Mouse (Mus musculus): Measurements from ENCODE around the gene Zfp148.
A peak's percentile ranks its signal among the peaks of the same experiment; 100 is the strongest.
"Not testable (repeated sequence)": the region's sequence is repeated elsewhere in the genome, so short reads cannot be mapped to it uniquely, and the experiment has no call there.

Zfp148 gene

DNA sequence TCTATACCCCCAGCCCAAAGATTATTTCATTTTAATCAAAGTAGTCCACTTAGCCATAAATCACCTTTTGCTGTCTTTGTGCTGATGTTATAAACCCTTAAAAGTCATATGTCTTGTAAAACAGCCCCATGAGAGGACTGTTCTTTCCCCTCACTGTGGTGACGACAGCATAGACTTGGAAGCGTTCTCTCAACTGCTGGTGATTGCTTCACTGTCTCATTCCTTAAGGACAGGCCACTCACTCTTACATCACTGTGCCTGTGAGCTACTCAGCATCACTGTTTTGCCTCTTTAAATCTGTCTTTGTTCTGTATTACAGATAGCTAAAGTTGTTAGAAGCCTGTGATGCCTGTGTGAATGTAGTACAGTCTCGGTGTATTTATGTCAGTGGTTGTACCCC is 80.8 kb downstream of the Zfp148 start:
- DNase-seq (ENCODE audit: low spot score in 2 of 2): no peak

DNA sequence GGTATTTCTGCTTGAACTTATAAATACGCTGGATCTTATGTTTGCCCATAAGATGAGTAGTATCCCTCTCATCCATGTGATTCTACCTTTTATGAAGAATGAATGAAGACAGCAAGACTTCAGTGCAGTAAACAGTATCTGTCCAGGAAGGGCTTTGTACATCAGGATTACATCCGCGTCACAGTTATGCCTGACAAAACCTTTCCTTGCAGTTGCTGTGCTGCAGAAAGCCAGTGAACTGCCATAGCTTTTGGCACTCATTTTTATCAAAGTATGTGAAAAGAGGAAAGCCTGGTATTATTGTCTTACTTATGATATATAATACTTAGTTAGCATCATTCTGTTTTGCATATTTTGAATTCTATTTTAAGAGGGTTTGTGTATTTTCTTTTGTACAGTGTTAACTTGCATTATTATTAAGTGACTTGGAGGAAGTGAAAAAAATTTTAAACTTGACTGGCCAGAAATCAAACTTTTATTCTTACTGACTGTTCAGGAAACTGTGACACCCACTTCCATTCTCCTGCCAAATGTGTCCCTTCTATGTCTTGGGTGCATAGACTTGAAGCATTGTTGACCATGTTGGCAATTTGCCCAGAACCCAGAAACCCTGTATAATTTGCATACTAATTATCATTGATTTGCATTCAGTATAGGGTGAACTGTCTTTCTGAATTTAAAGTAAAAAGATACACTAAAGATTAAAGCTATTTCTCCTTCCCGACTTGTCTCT is 84.0 kb downstream of the Zfp148 start:
- no peak for DNase-seq (ENCODE audit: low spot score in 2 of 2)

DNA sequence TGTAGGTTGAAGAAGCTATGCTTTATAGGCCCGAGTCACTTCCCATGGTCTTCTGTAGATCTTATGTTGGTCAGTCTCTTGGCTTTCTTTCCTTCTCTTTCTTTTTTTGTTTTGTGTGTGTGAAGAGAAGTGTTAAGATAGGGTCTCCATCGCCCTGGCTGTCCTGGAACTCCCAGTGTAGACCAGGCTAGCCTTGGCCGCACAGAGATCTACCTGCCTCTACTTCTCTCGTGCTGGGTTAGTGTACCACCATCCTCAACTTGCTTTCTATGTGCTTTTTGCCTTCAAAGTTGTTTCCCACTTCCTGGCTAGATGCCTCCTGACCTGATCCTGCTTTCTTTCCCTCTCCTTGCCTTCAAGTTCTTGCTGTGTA is 84.6 kb downstream of the Zfp148 start:
- DNase-seq (ENCODE audit: low spot score in 2 of 2): no peak

DNA sequence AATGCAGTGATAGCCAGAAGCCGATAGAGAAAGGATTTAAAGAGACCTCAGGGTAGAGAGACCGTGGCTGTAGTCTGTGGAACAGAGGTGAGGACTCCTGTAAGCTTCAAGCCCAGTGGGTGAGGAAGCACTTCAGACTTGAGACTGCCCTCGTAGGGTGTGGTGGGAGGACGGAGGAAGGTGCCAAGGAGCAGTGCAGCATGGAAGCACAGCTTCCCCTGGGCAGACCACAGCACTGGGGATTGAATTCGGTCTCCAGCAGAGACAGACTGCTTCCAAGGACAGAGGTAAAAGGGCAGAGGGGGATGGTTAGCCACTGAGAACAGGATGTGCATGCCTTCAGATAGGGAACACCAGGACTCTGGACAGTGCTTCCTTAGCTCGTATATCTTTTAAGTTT is 86.8 kb downstream of the Zfp148 start:
- DNase-seq (ENCODE audit: low spot score in 2 of 2): no peak

DNA sequence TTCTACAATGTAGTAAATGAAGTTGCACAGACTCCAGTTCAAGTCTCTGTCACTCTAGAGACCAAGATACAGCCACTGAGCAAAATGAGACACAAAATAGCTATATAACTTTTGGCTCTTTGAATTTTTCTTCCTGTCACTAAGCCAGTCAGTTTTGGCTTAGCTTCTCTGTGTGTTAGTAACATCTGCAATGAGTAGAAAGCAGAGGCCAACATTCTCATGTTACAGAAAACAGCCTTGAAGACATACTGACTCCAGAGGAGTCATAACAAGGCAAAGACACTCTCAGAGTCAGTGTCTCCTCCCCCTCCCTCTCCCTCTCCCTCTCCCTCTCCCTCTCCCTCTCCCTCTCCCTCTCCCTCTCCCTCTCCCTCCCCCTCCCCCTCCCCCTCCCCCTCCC is 89.3 kb downstream of the Zfp148 start:
- no peak for DNase-seq (ENCODE audit: low spot score in 2 of 2)

DNA sequence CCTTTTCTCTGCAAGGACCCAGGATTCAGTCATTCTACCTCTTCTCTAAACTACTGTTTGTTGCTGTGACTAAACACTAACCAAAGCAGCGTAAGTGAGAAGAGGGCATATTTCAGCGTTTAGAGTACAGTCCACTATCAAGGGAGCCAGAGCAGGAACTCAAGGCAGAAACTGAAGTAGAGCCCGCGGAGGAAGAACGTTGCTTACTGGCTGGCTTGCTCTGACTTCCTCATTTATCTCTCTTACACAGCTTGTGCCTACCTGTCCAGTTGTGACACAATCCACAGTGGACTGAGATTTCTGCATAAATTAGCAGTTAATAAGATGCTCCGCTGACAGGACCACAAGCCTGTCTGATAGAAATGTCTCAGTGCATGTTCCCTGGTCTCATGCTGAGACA is 93.7 kb downstream of the Zfp148 start:
- no peak for DNase-seq (ENCODE audit: low spot score in 2 of 2)

DNA sequence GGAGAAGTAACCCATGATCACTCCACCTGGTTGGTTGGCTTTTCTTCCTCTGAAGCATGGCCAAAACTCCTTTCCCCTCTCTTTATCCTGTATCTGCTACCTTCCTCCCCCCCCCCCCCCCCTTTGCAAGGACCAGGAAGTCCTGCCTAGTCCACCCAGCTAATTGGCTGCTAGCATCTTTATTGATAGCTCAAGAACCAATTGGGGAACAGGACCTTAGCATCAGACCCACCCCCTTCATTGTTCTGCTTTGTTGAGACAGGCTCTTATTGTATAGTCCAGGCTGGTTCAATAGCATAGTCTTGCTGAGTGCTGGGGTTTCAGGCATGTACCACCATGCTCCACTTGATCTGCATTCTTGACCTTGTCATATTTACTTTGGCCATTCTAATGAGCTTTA is 99.3 kb downstream of the Zfp148 start:
- DNase-seq (ENCODE audit: low spot score in 2 of 2): no peak

DNA sequence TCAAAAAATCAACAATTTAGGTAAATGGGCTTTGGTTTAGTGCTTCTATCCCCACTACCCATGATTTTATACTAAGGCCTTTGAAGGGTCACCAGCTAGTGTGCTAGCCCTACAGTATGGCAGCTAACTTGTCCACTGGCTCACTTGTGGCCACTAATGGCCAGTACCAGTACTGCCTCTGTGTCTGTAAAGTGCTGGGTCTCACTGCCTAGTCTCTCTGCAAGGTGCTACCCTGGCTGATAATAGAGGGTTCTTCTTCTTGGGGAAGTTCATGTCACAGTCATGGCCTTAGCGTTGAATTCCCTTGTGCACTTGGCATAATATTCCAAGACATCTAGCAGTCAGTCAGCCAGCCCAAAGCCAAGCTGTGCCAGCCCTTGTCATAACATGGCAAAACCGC is 100.5 kb downstream of the Zfp148 start:
- peak in 1 of 2 experiments; percentile 13 for DNase-seq (ENCODE audit: low spot score in 2 of 2)

DNA sequence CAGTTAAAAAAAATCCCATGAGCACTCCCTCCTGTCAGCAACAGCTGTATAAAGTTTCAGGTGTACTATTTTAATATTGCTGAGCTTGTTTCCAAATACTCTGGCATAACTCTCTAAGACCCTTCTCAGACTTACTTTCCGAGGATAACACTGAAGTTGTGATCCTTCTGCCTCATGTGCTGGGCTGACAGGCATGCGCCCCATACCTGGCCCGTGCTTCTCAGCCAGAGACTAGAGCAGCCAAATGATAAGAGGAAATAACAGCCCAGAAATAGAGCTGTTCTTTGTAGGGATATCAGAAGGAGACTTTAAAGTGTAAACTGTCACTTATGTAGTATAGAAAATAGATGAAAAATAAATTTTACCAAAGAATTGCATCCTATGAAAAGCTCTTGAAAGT is 101.7 kb downstream of the Zfp148 start:
- no peak for DNase-seq (ENCODE audit: low spot score in 2 of 2)

DNA sequence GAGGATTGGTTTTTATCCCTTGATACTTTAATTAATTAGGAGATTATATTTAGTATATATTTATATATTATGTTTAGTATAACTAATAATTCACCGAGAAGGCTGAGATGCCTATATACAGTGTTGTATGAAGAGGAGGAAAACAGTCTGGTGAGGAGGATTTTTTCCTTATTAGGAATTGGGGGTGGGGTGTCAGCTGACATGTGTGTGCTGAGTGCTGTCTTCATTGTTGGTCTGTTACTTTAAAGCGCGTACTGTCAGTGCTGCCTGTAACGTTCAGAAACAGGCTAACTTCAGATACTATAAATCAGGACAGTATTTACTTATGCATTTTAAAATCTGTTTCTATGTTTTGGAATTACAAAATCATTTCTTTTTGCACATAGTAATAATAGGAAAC is 107.1 kb downstream of the Zfp148 start:
- DNase-seq (ENCODE audit: low spot score in 2 of 2): no peak

DNA sequence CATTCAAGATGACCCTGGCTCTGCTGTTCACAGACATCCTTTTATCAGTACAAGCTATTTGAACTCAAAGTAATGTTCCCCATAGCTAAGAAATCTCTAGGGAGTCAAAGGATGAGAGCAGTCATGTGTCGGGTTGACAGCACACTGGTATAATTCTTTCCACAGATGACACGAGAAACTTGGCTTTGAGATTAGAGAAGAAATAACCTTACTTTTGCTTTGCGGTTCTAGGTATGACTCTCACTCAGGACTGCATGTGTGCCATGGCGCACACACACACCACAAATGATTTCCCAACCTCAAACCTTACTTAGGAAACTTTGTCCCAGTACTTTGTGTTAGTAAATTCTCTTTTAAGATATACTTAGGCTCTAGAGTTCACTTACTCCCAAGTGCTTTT is 113.7 kb downstream of the Zfp148 start:
- DNase-seq (ENCODE audit: low spot score in 2 of 2): no peak

DNA sequence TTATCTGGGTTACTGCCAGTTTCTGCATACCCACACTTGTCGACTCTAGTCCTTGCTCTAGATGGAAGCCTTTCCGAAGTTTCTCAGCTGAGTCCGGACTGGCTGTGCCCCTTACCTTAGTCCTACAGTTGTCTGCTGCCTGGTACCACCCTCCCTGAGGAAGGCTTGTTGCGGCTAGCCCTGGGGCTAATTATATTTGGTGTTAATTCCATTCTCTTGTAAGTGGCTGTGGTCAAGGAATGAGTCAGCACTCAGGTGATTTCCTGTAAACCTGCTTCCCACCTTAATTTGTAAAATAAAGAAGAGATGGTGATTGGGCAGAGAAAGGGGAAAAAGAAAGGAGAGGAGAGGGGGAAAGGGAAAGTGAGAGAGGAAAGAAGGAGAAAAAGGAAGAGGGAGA is 127.4 kb downstream of the Zfp148 start:
- no peak for DNase-seq (ENCODE audit: low spot score in 2 of 2)

DNA sequence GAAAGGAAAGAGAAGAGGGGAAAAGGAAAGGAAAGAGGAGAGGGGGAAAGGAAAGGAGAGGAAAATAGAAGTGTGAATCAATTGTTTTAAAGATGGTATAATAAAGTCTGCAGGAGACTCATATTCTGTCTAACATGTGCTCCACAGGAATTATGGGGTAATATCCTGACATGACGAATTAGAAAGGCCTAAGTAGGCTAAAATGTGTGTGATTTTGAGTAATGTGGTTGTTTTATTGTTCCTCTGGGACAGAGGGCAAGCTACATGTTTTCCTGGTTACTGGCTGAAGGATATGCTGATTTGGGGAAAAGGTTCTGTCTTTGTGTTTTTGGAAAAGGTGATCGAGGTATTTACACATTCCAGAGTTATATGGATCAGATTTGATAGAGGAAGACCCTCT is 128.6 kb downstream of the Zfp148 start:
- DNase-seq (ENCODE audit: low spot score in 2 of 2): not testable (repeated sequence)

DNA sequence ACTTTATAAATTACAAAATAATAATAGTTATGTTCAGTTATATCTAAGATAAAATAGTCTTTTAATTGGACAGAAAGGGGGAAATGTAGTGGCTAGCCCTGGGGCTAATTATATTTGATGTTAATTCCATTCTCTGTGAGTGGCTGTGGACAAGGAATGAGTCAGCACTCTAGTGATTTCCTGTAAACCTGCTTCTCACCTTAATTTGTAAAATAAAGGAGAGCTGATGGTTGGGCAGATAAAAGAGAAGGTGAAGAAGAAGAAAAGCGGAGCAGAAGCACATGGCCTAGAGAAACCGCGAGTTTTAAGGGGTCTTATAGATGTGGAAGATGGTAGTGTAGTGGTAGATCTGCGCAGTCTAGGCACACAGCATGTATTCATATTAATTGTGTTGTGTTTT is 130.2 kb downstream of the Zfp148 start:
- not testable (repeated sequence) for DNase-seq (ENCODE audit: low spot score in 2 of 2)

DNA sequence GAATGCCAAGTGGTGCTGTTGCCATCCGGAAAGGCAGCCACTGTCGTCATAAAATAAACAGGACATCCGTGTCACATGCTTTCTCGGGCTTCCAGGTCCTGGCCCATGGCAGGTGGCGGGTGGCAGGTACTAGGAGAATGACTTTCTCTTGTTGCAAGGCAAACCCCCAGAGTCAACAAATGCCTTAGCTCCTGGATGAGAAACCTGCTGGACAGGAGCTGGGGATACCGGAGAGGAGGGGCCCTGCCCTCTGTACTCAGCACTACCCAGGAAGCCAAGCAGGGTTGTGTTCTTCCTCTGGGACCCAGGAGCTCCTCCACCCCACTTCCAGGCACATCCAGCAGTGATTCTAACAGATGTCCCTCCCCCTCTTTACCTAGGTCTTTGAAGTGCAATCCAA is 131.9 kb downstream of the Zfp148 start:
- no peak for DNase-seq (ENCODE audit: low spot score in 2 of 2)

DNA sequence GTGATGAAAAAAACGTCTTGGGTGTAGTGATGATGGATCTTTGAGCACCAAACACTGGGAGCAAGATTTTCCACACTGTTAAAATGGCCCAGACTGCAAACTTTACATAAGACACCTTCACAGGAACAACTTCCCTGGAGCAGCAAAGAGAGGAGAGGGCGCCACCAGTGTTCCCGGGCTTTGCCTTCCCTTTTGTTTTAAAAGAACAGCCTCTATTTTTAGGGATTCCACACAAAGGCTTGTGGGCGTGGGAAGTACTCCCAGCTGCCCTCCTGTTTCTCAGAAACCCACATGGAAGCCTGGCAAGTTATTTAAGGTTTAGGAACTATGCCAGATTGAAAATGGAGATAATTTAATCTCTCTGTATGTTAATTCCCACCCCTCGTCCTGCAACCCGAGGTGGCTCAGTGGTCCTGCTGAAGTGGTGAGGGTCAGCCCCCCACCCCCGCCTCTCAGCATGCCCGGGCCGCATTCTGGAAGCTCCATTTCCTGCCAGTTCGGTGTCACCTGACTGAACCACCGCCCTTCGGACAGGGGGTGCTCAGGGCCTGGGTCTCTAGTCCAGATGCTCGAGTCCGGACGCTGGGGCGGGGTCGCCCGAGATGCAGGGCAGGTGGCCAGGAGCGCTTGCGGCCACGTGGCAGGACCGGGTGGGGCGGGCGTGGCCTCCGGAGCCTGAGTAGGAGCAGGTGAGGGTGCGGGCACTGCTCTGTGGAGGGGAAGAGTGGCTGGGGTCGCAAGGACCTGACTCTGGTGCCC is 136.3 kb downstream of the Zfp148 start, which contains the start of gene Slc12a8:
Slc12a8 (plus strand) TSS at position 522 of the 759 bp plus-strand sequence.
- no peak for DNase-seq (ENCODE audit: low spot score in 2 of 2)

DNA sequence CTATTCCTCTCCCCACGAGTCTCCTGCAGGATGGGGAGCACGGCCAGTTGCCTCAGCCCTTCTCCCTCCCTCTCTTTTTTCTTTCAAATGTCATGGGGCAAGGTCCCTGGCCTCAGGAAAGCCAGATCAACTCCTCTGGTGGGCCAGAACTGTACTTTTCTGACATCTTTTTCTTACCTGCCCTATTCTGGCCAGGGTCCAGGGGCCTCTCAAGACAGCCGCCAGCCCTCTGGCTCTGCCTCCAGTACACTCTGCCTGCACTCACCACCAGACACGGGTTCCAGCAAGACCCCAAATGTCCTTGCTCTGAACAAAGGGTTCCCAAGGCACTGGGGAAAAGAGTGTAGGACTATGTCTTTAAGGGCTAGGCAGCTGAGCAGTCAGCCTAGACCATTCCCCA is 137.0 kb downstream of the Zfp148 start:
- no peak for DNase-seq (ENCODE audit: low spot score in 2 of 2)

DNA sequence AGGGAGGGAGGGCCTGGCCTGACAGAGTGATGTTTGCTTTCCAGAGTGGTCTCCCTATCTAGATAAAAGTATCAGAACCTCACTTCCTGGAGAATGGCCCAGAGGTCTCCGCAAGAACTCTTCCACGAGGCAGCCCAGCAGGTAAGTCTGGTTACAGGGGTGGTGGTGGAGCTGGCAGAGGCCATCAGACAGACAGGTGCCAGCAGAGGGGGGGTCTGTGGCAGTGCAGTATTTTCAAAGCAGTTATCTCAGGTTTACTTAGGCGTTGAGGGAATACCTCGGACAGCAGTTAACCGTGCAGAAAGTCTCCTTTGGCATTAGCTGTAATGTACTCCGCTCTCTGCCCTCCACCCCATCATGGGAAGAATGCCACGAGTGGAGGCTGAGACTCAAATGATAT is 137.6 kb downstream of the Zfp148 start:
- DNase-seq (ENCODE audit: low spot score in 2 of 2): no peak

DNA sequence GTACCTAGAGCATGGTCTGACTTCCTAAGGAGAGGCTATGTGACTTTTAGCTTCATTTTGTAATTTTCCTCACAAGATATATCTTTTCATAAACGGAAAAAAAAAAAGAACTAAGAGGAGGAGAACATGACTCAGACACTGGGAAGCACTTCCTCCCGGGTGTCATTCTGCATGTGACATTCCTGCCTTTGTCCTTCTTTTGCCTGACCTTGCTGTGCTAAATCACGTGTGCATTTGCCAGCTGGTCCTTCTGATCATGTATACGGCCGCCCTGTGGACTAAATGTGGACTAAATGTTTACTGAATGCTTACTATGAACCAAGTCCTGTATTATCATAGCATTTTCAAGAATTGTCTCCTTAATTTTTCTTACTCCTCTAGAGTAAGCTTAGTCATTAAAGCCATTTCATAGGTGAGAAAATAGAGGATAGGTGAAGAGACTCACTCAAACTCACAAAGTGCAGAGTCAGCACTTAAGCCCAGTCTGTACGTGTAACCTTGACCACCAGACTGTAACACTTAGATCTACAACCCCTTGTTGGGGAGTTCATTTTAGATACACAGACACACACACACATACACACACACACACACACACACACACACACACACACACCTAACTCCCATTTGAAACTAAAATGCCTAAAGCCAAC is 139.4 kb downstream of the Zfp148 start:
- no peak for DNase-seq (ENCODE audit: low spot score in 2 of 2)

DNA sequence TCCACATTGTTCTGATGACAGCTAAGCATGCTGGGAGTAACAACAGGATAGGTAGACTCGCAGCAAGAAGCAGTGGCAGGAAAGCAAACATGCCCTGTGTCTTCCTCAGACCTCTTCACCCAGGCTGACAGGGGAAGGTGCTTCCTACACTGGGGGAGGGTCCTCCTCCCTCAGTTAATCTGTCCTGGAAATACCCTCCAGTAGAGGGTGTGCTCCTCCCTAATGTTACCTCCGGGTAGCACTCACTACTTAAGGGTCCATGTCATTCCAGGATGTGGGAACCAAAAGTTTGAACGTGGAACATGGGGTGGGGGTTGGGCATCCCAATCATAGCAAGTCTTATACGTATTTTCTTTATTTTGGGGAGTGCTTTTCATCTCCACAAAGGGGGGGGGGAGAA is 141.9 kb downstream of the Zfp148 start:
- no peak for DNase-seq (ENCODE audit: low spot score in 2 of 2)

DNA sequence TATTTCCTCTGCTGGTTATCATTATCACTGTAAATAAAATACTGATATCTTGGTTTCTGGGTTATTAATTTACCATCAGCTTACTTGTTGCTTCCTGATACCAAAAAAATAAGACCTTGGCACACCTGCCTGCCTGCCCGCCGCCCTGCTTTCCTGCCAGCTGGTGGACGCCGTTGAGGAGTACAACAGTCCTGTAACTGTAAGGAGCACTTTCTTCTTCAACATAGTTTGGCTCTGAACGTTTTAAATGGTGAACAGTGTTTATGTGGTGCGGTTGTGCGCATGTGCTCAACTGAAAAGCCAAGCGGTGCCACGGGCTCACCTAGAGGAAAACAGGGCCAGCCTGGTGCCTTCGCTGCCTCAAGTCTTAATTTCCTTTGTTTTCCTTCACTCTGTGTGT is 142.9 kb downstream of the Zfp148 start:
- DNase-seq (ENCODE audit: low spot score in 2 of 2): no peak

DNA sequence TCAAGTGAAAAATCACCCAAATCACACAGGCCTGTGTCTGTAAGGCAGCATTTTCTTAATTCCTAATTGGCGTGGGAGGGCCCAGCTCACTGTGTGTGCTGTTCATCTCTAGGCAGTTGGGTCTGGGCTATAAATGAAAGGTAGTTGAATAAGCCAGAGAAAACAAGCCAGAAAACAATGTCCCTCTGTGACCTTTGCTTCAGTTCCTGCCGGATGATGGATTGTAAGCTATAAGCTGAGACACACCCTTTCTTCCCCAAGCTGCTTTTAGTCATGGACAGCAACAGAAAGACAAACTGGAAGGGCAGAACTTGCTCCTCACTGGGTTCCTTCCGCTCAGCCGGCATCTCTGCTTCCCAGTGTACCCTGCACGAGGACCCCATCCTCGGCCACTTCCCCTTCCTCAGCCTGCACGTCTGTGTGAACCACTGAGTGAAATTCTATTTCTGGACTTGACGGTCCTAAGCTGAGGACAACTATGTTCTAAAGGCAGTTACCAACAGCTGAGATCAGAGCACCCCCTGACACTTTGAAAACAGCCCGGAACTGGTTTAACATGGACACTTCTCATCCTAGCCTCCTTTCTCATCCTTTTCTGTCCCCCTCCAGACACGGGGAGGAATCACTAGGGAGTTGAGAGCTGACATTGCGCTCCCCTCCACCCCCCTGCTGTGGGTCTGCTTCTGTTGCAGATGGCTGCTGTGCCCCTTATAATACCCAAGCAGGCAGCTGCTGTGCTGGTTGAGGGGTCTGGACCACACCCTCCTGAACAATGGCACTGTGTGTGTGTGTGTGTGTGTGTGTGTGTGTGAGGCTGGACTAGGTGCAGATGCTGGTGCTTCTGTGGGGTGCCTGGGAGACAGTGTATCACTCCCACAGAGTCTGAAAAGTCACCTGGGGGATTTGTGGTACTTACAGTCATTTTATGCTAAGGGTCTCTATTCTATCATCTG is 149.1 kb downstream of the Zfp148 start:
- DNase-seq (ENCODE audit: low spot score in 2 of 2): peak in 1 of 2 experiments; percentile 4
